Mouse (Mus musculus) stomach, postnatal 0 days (tissue): ENCODE measurements at regions not wholly inside any gene's neighbourhood (a gene's known extent, or its start where the extent isn't known, plus 50 kb on each side); places are given as distances from the start of the nearest gene placed in this dataset.

Experiments used
- ATAC-seq: fragments of 200-750 bp; cut with Nextera tagmentation; 2 replicates; pipeline ENCODE4 v1.8.0; 2017; ENCODE audit not compliant: low FRiP score, low TSS enrichment
- DNase-seq: peaks from one replicate; pipeline ENCODE4 v3.0.0-alpha.2; 2016; ENCODE audit warnings: low spot score
- H3K27ac ChIP-seq: fragments of 300-500 bp; sonication (generic); replicated peaks from 2 replicates; pipeline ENCODE4 v1.5.1; 2014; ENCODE audit warnings: mild to moderate bottlenecking, control low read depth
- H3K27me3 ChIP-seq: fragments of 300-500 bp; sonication (generic); 2 replicates; pipeline ENCODE4 v1.6.1; 2014; ENCODE audit warnings: low read length; ENCODE audit not compliant: control insufficient read depth, insufficient read depth
- H3K36me3 ChIP-seq: fragments of 300-500 bp; sonication (generic); 2 replicates; pipeline ENCODE4 v1.6.1; 2014; ENCODE audit warnings: low read length, mixed read lengths; ENCODE audit not compliant: control insufficient read depth, insufficient read depth
- H3K4me1 ChIP-seq: fragments of 300-500 bp; sonication (generic); replicated peaks from 2 replicates; pipeline ENCODE4 v1.6.1; 2014; ENCODE audit warnings: antibody characterized with exemption; ENCODE audit not compliant: control insufficient read depth, insufficient read depth
- H3K4me2 ChIP-seq: fragments of 300-500 bp; sonication (generic); replicated peaks from 2 replicates; pipeline ENCODE4 v1.6.1; 2014; ENCODE audit warnings: low read depth, mild to moderate bottlenecking, control low read depth, moderate library complexity
- H3K4me3 ChIP-seq: fragments of 300-500 bp; sonication (generic); 2 replicates; pipeline ENCODE4 v1.5.1; 2014; ENCODE audit warnings: low read depth, low read length, control low read depth
- H3K9ac ChIP-seq: fragments of 300-500 bp; sonication (generic); 2 replicates; pipeline ENCODE4 v1.6.1; 2014; ENCODE audit warnings: mild to moderate bottlenecking, low read length, control low read depth, mixed read lengths
- H3K9me3 ChIP-seq: fragments of 300-500 bp; sonication (generic); 2 replicates; pipeline ENCODE4 v1.6.1; 2016; ENCODE audit warnings: low read length; ENCODE audit not compliant: control insufficient read depth
- CTCF ChIP-seq: IDR thresholded peaks from 2 replicates; pipeline ENCODE4 v1.5.1; 2016; ENCODE audit warnings: antibody characterized with exemption, low read depth, mild to moderate bottlenecking, moderate library complexity
- EP300 ChIP-seq: optimal IDR thresholded peaks from 2 replicates; pipeline ENCODE3; 2016; ENCODE audit warnings: antibody characterized with exemption
- WGBS: fragments of 180-500 bp; shearing (Covaris S2); extraction: QIAGEN DNeasy Blood & Tissue Kit; methylation state at CpG from one replicate; pipeline ENCODE4 v1.1.7; 2014; 5-methylcytosine and 5-hydroxymethylcytosine counted together

DNA sequence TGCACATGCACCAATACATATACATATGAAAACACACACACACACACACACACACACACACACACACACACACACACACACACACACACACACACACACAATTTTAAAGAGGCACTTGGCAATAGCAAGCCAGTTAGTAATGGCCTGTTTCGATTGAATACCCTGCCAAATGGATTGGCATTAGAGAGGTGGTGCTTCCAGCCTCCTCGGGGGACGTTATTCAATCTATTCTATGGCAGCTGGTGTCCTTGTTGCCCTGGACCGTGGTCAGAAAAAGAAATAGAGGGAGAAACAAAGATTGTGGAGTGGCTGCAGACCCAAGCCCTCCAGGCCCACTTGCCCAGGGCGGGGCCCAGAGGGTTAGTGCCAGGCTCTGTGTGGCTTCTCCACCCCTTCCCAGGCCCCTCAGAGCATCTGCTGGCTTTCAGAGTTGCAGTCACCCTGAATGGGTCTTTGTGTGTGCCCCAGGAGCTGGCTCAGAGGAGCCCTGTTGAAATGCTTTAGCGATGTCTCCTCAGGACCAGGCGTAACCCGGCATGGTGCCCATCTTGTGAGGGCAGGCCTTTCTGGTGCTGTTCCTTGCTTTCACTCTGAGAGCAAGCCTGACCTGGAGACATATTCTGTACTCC is 302.7 kb upstream of the Ubash3b start:
- WGBS, result 85% methylated on average over 8 of the region's 8 CpGs

DNA sequence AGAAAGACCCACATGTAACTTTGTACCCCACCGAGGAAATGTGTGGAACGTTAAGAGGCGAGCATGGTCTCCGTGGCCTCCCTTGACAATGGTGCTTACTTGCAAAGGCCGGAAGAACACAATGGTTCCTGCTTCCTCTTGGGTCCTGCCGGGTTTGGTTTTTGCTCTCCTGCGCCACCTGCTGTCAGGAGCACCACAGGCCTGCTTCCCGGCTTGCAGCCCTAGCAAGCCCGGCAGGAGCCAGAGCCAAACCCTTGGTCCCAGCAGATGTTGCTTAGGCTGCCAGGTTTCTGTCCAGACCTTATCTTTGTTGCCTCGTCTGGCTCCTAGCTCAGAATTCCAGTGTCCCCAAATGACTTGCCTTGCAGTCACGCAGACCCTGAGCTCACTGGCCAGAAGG is 300.2 kb upstream of the Ubash3b start:
- Histone ChIP-seq H3K9me3 (no peaks in the 10 kb centered on the region), H3K27ac (no peak overlapping the region), H3K4me1 (no peaks in the 10 kb centered on the region), H3K9ac (no peak overlapping the region), H3K4me2 (no peak overlapping the region), H3K36me3 (no peaks in the 10 kb centered on the region), H3K4me3 (no peak overlapping the region), H3K27me3 (no peaks in the 10 kb centered on the region)
- peak; percentile 90 for DNase-seq
- no peak for TF ChIP-seq EP300
- TF ChIP-seq CTCF, result peak; percentile 95
- WGBS, result 20% methylated on average over 11 of the region's 11 CpGs
- peak; percentile 93 for ATAC-seq

More for the DNA sequence above, 302.7 kb upstream of the Ubash3b start:
- H3K9me3 ChIP-seq, result no peaks in the 10 kb centered on the region
- ATAC-seq (no peak), DNase-seq (peak; percentile 21)
- no peak overlapping the region for H3K4me3 ChIP-seq
- H3K9ac ChIP-seq, result no peak overlapping the region
- TF ChIP-seq EP300 (no peak), CTCF (no peak)
- no peaks in the 10 kb centered on the region for H3K4me1 ChIP-seq
- H3K4me2 ChIP-seq, result no peak overlapping the region
- no peaks in the 10 kb centered on the region for H3K36me3 ChIP-seq
- H3K27me3 ChIP-seq, result no peaks in the 10 kb centered on the region
- H3K27ac ChIP-seq, result no peak overlapping the region

DNA sequence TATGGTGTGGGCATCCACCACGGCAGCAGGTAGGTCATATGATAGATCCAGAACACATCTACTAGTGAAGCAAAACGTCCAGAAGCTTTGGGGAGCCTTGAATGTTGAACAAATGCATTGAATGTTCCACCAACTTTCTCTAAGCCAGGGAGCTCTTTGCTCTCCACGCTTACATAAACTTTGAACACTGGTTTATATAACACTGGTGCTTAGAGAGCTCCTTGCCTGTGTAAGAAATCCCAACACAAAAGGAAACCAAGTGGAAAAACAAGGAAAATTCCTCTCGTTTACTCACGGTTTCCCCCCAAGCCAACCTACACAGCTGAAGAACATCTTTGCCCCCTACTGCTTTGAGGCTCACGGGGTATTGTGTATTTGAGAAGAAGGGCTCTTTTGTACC is 299.2 kb upstream of the Ubash3b start:
- no peaks in the 10 kb centered on the region for H3K27me3 ChIP-seq
- no peak overlapping the region for H3K27ac ChIP-seq
- H3K9ac ChIP-seq, result no peak overlapping the region
- H3K36me3 ChIP-seq, result no peaks in the 10 kb centered on the region
- H3K9me3 ChIP-seq, result no peaks in the 10 kb centered on the region
- no peak overlapping the region for H3K4me3 ChIP-seq
- TF ChIP-seq EP300 (no peak), CTCF (no peak)
- no peak for ATAC-seq
- no peak overlapping the region for H3K4me2 ChIP-seq
- no peaks in the 10 kb centered on the region for H3K4me1 ChIP-seq
- 60% methylated on average over 6 of the region's 6 CpGs for WGBS
- no peak for DNase-seq

DNA sequence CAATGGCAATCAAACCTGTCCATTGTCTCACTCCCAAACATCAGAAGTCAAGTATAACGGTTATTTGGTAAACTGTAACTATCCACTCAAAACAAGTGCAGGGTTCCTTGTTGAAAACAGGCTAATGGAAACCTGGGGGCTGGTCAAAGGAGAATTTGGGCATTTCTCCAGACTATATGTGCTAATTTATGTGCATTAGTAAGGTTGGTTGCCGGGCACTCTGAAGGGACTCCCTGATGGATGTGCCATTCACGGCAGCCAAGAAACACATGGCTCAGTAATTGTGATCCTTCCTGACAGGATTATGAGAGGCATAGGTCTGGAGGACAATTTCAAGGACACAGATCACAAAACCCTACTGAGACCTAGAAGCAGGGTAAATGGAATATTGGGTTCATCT is 295.5 kb upstream of the Ubash3b start:
- WGBS, result 68% methylated on average over 3 of the region's 3 CpGs
- TF ChIP-seq EP300 (no peak), CTCF (no peak)

DNA sequence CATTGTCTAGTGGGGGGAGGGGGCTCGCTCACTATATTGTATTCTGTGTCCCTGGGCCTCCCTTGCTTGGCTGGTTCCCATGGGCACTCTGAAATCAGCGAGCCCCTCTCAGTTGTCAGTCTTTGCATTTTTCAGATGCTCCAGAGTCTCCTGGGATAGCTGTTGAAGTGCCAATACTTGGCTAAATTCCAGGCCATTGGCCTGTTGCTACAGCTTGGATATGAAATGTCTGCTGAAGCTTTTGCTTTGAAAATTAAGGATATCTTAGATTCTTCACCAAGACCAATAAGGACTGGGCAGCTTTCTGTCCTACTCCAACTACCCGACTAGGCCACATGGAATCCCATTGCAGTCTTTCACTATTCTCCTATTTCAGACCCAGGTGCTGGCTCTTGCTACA is 290.2 kb upstream of the Ubash3b start:
- WGBS, result 78% methylated on average over 3 of the region's 3 CpGs

More for the DNA sequence above, 295.5 kb upstream of the Ubash3b start:
- DNase-seq (no peak), ATAC-seq (no peak)
- Histone ChIP-seq H3K36me3 (no peaks in the 10 kb centered on the region), H3K9me3 (no peaks in the 10 kb centered on the region), H3K4me3 (no peak overlapping the region), H3K9ac (no peak overlapping the region), H3K27me3 (no peaks in the 10 kb centered on the region), H3K27ac (no peak overlapping the region), H3K4me2 (no peak overlapping the region), H3K4me1 (no peaks in the 10 kb centered on the region)

DNA sequence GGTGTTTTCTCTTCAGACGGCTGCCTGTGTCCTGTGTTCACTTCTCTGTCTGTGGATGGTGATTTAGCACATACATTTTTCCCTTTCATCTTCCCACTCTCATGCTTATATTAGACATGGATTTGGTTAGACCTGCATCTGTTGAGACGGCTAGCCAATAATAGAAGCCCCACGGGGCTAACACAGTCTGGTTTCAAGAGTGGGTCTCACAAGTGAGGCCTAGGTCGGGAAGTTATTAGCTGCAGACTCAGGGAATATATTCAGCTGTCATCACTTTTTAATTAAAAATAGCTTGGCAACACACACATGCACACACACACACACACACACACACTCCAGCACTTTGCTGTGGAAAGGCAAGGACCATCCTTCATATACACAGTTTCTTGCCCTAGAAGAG is 287.7 kb upstream of the Ubash3b start:
- WGBS, result 69% methylated on average over 4 of the region's 4 CpGs
- H3K4me3 ChIP-seq, result no peak overlapping the region
- no peak overlapping the region for H3K4me2 ChIP-seq
- no peak for TF ChIP-seq CTCF
- no peak for TF ChIP-seq EP300
- DNase-seq (no peak), ATAC-seq (no peak)
- no peaks in the 10 kb centered on the region; the same call in 1 of the 2 replicates for H3K4me1 ChIP-seq
- no peak overlapping the region for H3K27ac ChIP-seq
- no peaks in the 10 kb centered on the region for H3K27me3 ChIP-seq
- H3K9me3 ChIP-seq, result no peaks in the 10 kb centered on the region
- H3K36me3 ChIP-seq, result no peaks in the 10 kb centered on the region
- no peak overlapping the region for H3K9ac ChIP-seq

More for the DNA sequence above, 290.2 kb upstream of the Ubash3b start:
- Histone ChIP-seq H3K9me3 (no peaks in the 10 kb centered on the region), H3K36me3 (no peaks in the 10 kb centered on the region), H3K9ac (no peak overlapping the region), H3K27ac (no peak overlapping the region), H3K4me3 (no peak overlapping the region), H3K4me2 (no peak overlapping the region), H3K27me3 (no peaks in the 10 kb centered on the region), H3K4me1 (no peaks in the 10 kb centered on the region; the same call in 1 of the 2 replicates)
- DNase-seq, result no peak
- TF ChIP-seq CTCF (no peak), EP300 (no peak)
- no peak for ATAC-seq
